Mouse (Mus musculus) granulocyte monocyte progenitor cell, adult 5-6 weeks (primary cell): ENCODE measurements around the gene Enpp3. TPM values are rescaled to one million over a fixed set of nuclear protein-coding genes. Genes with fewer than 3 reads are reported as not detected.
A peak's percentile ranks its signal among the peaks of the same experiment; 100 is the strongest.

Experiments used
- ATAC-seq: replicated peaks from 2 replicates; pipeline ENCODE4 v1.8.0; 2016; ENCODE audit warnings: mild to moderate bottlenecking, moderate TSS enrichment, inconsistent platforms; ENCODE audit not compliant: poor library complexity, severe bottlenecking
- total RNA-seq, 2 experiments: library from RNA; stranded (forward) in 1 of 2; stranded (reverse) in 1 of 2; fragments of 200-712, 200-1000 nt in 1 of 2; fragments of >200 nt in 1 of 2; fragmentation: Nextera tagmentation in 1 of 2; gene quantifications; 2 replicates each; pipeline ENCODE4 v1.2.3; 2014 to 2017

The Enpp3 gene
- not detected in 2 replicates for total RNA-seq (2014; fragmentation: Nextera tagmentation)
- not detected in 2 replicates for total RNA-seq (2017)

GRCm38 (mm10) chr10:24842676-24843075, at the start of gene Enpp3:
TSS of gene Enpp3 (minus strand) at chr10:24842823.
- ATAC-seq: no peak

- no peak for ATAC-seq
These were observed 45.7 kb upstream of the Enpp3 start for GRCm38 (mm10) chr10:24888343-24888742.

GRCm38 (mm10) chr10:24886008-24886407, 43.4 kb upstream of the Enpp3 start:
- peak; percentile 66 for ATAC-seq

GRCm38 (mm10) chr10:24873624-24874023, 31.0 kb upstream of the Enpp3 start:
- ATAC-seq: no peak

GRCm38 (mm10) chr10:24869760-24870290, 27.2 kb upstream of the Enpp3 start, which contains the start of gene Med23:
TSS of gene Med23 (plus strand) at chr10:24869986.
- peak; percentile 99 for ATAC-seq

GRCm38 (mm10) chr10:24864434-24864833, 21.8 kb upstream of the Enpp3 start:
- ATAC-seq: peak; percentile 53; the same call in 1 of the 2 replicates

- no peak for ATAC-seq
These were observed 20.5 kb upstream of the Enpp3 start for GRCm38 (mm10) chr10:24863146-24863545.

GRCm38 (mm10) chr10:24841998-24842397, 625 bp downstream of the Enpp3 start:
- ATAC-seq: no peak

GRCm38 (mm10) chr10:24840795-24841194, 1.8 kb downstream of the Enpp3 start:
- ATAC-seq: no peak

GRCm38 (mm10) chr10:24836366-24837038, 6.1 kb downstream of the Enpp3 start:
- ATAC-seq: no peak

- ATAC-seq: no peak
These were observed 6.8 kb downstream of the Enpp3 start for GRCm38 (mm10) chr10:24835702-24836342.

GRCm38 (mm10) chr10:24834634-24835371, 7.8 kb downstream of the Enpp3 start:
- no peak for ATAC-seq

- no peak for ATAC-seq
These were observed 10.3 kb downstream of the Enpp3 start for GRCm38 (mm10) chr10:24832306-24832705.

- peak; percentile 44; the same call in 1 of the 2 replicates for ATAC-seq
These were observed 11.1 kb downstream of the Enpp3 start for GRCm38 (mm10) chr10:24831377-24832095.

- ATAC-seq: no peak
These were observed 12.2 kb downstream of the Enpp3 start for GRCm38 (mm10) chr10:24830448-24830847.

GRCm38 (mm10) chr10:24828136-24828535, 14.5 kb downstream of the Enpp3 start:
- ATAC-seq: no peak

- no peak for ATAC-seq
These were observed 16.5 kb downstream of the Enpp3 start for GRCm38 (mm10) chr10:24826130-24826529.

- ATAC-seq: no peak
These were observed 17.1 kb downstream of the Enpp3 start for GRCm38 (mm10) chr10:24825456-24826081.

GRCm38 (mm10) chr10:24824621-24825020, 18.0 kb downstream of the Enpp3 start:
- no peak for ATAC-seq
